Mouse (Mus musculus) embryonic facial prominence, embryonic 14.5 days (tissue): ENCODE measurements around the gene Accsl. TPM values are rescaled to one million over a fixed set of nuclear protein-coding genes. Genes with fewer than 3 reads are reported as not detected.

ENCODE experiments used
- ATAC-seq: fragments of 200-750 bp; cut with Nextera tagmentation; 2 replicates; pipeline ENCODE4 v1.8.0; 2017; ENCODE audit warnings: low read depth, moderate number of reproducible peaks, moderate TSS enrichment
- DNase-seq: peaks from one replicate; pipeline ENCODE4 v3.0.0-alpha.2; 2015; ENCODE audit warnings: low spot score
- H3K27ac ChIP-seq: fragments of 300-500 bp; sonication (generic); replicated peaks from 2 replicates; pipeline ENCODE4 v1.5.1; 2014; ENCODE audit warnings: low read depth, mild to moderate bottlenecking, low read length, moderate library complexity
- H3K27me3 ChIP-seq: fragments of 300-500 bp; sonication (generic); replicated peaks from 2 replicates; pipeline ENCODE4 v1.6.1; 2014; ENCODE audit warnings: low read length; ENCODE audit not compliant: control insufficient read depth, insufficient read depth
- H3K36me3 ChIP-seq: fragments of 300-500 bp; sonication (generic); 2 replicates; pipeline ENCODE4 v1.6.1; 2014; ENCODE audit warnings: low read length, mixed read lengths; ENCODE audit not compliant: control insufficient read depth, insufficient read depth
- H3K4me1 ChIP-seq: fragments of 300-500 bp; sonication (generic); 2 replicates; pipeline ENCODE4 v1.6.1; 2014; ENCODE audit warnings: antibody characterized with exemption, low read length; ENCODE audit not compliant: control insufficient read depth, insufficient read depth
- H3K4me2 ChIP-seq: fragments of 300-500 bp; sonication (generic); 2 replicates; pipeline ENCODE4 v1.6.1; 2014; ENCODE audit warnings: low read depth, mild to moderate bottlenecking, low read length, moderate library complexity, mixed read lengths
- H3K4me3 ChIP-seq: fragments of 300-500 bp; sonication (generic); 2 replicates; pipeline ENCODE4 v1.5.1; 2014; ENCODE audit warnings: low read depth, mild to moderate bottlenecking, low read length
- H3K9ac ChIP-seq: fragments of 300-500 bp; sonication (generic); 2 replicates; pipeline ENCODE4 v1.6.1; 2014; ENCODE audit warnings: low read depth, mild to moderate bottlenecking, low read length, moderate library complexity, mixed read lengths
- H3K9me3 ChIP-seq: fragments of 300-500 bp; sonication (generic); 2 replicates; pipeline ENCODE4 v1.6.1; 2016; ENCODE audit warnings: low read length; ENCODE audit not compliant: control insufficient read depth
- WGBS: fragments of 180-500 bp; shearing (Covaris S2); extraction: QIAGEN DNeasy Blood & Tissue Kit; methylation state at CpG from one replicate; pipeline ENCODE4 v1.1.7; 2014; 5-methylcytosine and 5-hydroxymethylcytosine counted together
- polyA plus RNA-seq: library from polyadenylated mRNA; unstranded; fragments of >200 nt; fragmentation: Nextera tagmentation; extraction: Ambion mirVana; gene quantifications from 2 replicates; pipeline ENCODE4 v1.2.1, GENCODE M21; 2014

The Accsl gene
- polyA plus RNA-seq, 1 experiment from 2014 or later: 0.53 TPM

- H3K4me1 ChIP-seq: peaks cover 3% of the 10 kb centered on the region; the same call in 1 of the 2 replicates
- no peak overlapping the region for H3K4me2 ChIP-seq
- H3K27ac ChIP-seq: no peak overlapping the region
- H3K9me3 ChIP-seq: no peaks in the 10 kb centered on the region
- H3K9ac ChIP-seq: no peak overlapping the region
- no peaks in the 10 kb centered on the region for H3K36me3 ChIP-seq
- 86% methylated on average over 4 of the region's 4 CpGs for WGBS
- H3K27me3 ChIP-seq: no peaks in the 10 kb centered on the region
- no peak for ATAC-seq
- H3K4me3 ChIP-seq: no peak overlapping the region
- DNase-seq: no peak
Measured at GRCm38 (mm10) chr2:93871411-93871925, 2.5 kb upstream of the Accsl start.

DNA sequence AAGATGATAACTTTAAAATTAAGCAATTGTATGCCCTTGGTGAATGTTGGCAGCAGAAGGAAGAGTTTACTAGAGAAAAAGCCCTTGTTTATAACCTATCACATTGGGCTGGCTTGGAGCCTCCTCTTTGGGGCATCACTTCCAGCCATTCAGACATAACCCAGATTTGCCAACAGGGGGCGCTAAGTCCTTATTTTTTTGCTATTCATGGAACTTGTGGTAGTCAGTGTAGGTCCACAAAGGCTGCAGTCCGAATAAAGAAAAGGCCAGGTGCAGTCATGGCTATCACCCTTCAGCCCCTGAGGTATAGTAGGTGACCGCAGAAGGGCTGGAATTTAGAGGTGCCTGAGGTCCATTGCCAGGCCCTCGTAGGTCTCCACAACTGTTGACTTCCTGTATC lies 1.9 kb upstream of the Accsl start:
- WGBS: 52% methylated on average over 4 of the region's 4 CpGs
- H3K4me2 ChIP-seq: no peak overlapping the region
- no peak overlapping the region for H3K4me3 ChIP-seq
- peaks cover 3% of the 10 kb centered on the region; the same call in 1 of the 2 replicates for H3K4me1 ChIP-seq
- DNase-seq (peak; percentile 66), ATAC-seq (peak; percentile 63; the same call in 1 of the 2 replicates)
- no peak overlapping the region for H3K9ac ChIP-seq
- no peaks in the 10 kb centered on the region for H3K27me3 ChIP-seq
- H3K27ac ChIP-seq: no peak overlapping the region
- no peaks in the 10 kb centered on the region for H3K36me3 ChIP-seq
- H3K9me3 ChIP-seq: no peaks in the 10 kb centered on the region

GRCm38 (mm10) chr2:93868566-93868965 lies 391 bp downstream of the Accsl start:
- Histone ChIP-seq H3K4me3 (no peak overlapping the region), H3K36me3 (no peaks in the 10 kb centered on the region), H3K27ac (no peak overlapping the region), H3K4me1 (no peaks in the 10 kb centered on the region), H3K27me3 (no peaks in the 10 kb centered on the region), H3K4me2 (no peak overlapping the region), H3K9ac (no peak overlapping the region), H3K9me3 (no peaks in the 10 kb centered on the region)
- no peak for ATAC-seq
- WGBS: 85% methylated on average over 11 of the region's 11 CpGs
- DNase-seq: no peak

DNA sequence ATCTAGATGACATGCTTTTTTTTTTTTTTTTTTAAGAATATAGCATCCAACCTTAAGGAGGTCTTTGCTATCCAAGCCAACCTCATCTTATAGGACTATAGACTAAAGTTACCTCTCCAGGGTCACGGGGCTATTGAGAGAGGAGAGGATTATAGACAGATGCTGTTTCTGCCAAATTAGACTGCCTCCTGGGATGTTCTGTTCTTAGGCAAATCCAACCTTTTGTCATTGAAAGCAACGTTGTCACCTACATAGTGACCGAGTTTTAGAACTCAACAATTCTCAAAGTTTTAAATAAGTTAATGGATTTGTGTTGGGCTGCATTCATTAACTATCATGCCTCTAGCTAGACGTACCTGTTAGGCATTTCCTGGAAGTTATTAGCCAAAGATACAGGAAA lies 5.7 kb downstream of the Accsl start:
- no peaks in the 10 kb centered on the region for H3K9me3 ChIP-seq
- no peak overlapping the region for H3K4me2 ChIP-seq
- ATAC-seq (no peak), DNase-seq (no peak)
- H3K27me3 ChIP-seq: no peaks in the 10 kb centered on the region
- WGBS: 63% methylated on average over 4 of the region's 4 CpGs
- no peak overlapping the region for H3K27ac ChIP-seq
- H3K9ac ChIP-seq: no peak overlapping the region
- H3K4me1 ChIP-seq: no peaks in the 10 kb centered on the region
- no peak overlapping the region for H3K4me3 ChIP-seq
- no peaks in the 10 kb centered on the region for H3K36me3 ChIP-seq

DNA sequence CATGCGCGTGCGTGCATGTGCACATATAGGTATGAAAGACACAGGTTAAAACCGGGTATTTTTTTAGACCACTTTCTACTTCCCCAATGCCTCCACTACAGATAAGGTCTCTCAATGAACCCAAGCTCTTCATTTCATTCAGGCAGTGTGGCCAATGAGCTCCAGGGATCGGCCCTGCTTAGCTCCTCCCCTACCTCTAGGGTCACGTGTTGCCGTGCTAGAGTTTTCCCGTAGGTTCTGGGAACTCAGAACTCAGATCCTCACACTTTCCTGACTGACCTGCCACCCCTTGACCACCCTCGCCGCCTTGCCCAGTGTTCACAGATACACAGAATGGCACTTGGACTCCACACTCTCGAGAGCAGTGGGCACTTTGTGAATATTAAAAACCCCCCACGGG lies 10.1 kb downstream of the Accsl start:
- Histone ChIP-seq H3K36me3 (no peaks in the 10 kb centered on the region), H3K4me2 (no peak overlapping the region), H3K27ac (no peak overlapping the region), H3K9ac (no peak overlapping the region), H3K4me3 (no peak overlapping the region), H3K9me3 (no peaks in the 10 kb centered on the region), H3K4me1 (no peaks in the 10 kb centered on the region), H3K27me3 (no peaks in the 10 kb centered on the region)
- DNase-seq: no peak
- no peak for ATAC-seq
- 75% methylated on average over 12 of the region's 12 CpGs for WGBS

- no peaks in the 10 kb centered on the region for H3K27me3 ChIP-seq
- 38% methylated on average over 1 of the region's 1 CpGs for WGBS
- H3K4me2 ChIP-seq: no peak overlapping the region
- no peaks in the 10 kb centered on the region for H3K9me3 ChIP-seq
- peaks cover 21% of the 10 kb centered on the region for H3K4me1 ChIP-seq
- H3K4me3 ChIP-seq: no peak overlapping the region
- no peak for ATAC-seq
- no peak overlapping the region for H3K9ac ChIP-seq
- H3K27ac ChIP-seq: no peak overlapping the region
- 0 out of 2 replicates have a peak, but pooled peaks cover 3% of the 10 kb centered on the region for H3K36me3 ChIP-seq
- DNase-seq: peak; percentile 11
Measured at GRCm38 (mm10) chr2:93851303-93851702, 17.7 kb downstream of the Accsl start.

GRCm38 (mm10) chr2:93850317-93850944 lies 18.5 kb downstream of the Accsl start:
- ATAC-seq (no peak), DNase-seq (peak; percentile 29)
- Histone ChIP-seq H3K4me1 (peaks cover 21% of the 10 kb centered on the region), H3K27me3 (no peaks in the 10 kb centered on the region), H3K9ac (no peak overlapping the region), H3K36me3 (0 out of 2 replicates have a peak, but pooled peaks cover 5% of the 10 kb centered on the region), H3K4me3 (peak overlapping the region; percentile 47), H3K9me3 (no peaks in the 10 kb centered on the region), H3K27ac (no peak overlapping the region), H3K4me2 (peak overlapping the region; percentile 83)
- 36% methylated on average over 13 of the region's 13 CpGs for WGBS

GRCm38 (mm10) chr2:93849505-93850089 lies 19.4 kb downstream of the Accsl start, which contains the start of gene Accs:
Accs (minus strand) TSS chr2:93849943.
- peak; percentile 88 for ATAC-seq
- under 1% methylated on average over 28 of the region's 28 CpGs for whole genome bisulfite sequencing

More at GRCm38 (mm10) chr2:93849505-93850089, 19.4 kb downstream of the Accsl start, which contains the start of gene Accs:
- Histone ChIP-seq H3K9ac (peak within 1 kb of the TSS; percentile 71), H3K27ac (peak within 1 kb of the TSS; percentile 80), H3K9me3 (no peaks in the 10 kb centered on the region), H3K36me3 (peaks cover 7% of the 10 kb centered on the region; the same call in 1 of the 2 replicates), H3K4me2 (peak within 1 kb of the TSS; percentile 83), H3K4me1 (peaks cover 21% of the 10 kb centered on the region), H3K4me3 (peak within 1 kb of the TSS; percentile 47), H3K27me3 (no peaks in the 10 kb centered on the region)
- DNase-seq: peak; percentile 94
